Mouse (Mus musculus) bone marrow, adult 2 months (tissue): ENCODE data around the gene Daam2.

ENCODE experiments used
- CTCF ChIP-seq: fragments of 200-500 bp; IDR thresholded peaks from 2 replicates; pipeline ENCODE4 v1.5.1; 2011; ENCODE audit warnings: low read length, control low read depth; ENCODE audit not compliant: control insufficient read depth, insufficient read depth
- POLR2A ChIP-seq: fragments of 200-500 bp; IDR thresholded peaks from 2 replicates; pipeline ENCODE4 v1.6.1; 2011; ENCODE audit warnings: low read depth, mild to moderate bottlenecking, control low read depth, low read length, borderline replicate concordance; ENCODE audit not compliant: control insufficient read depth

- TF ChIP-seq CTCF (no peak), POLR2A (no peak)
Measured at GRCm38 (mm10) chr17:49432071-49432711, 132.0 kb downstream of the Daam2 start.
